Mouse (Mus musculus): ENCODE measurements around the gene Ankib1.

DNA sequence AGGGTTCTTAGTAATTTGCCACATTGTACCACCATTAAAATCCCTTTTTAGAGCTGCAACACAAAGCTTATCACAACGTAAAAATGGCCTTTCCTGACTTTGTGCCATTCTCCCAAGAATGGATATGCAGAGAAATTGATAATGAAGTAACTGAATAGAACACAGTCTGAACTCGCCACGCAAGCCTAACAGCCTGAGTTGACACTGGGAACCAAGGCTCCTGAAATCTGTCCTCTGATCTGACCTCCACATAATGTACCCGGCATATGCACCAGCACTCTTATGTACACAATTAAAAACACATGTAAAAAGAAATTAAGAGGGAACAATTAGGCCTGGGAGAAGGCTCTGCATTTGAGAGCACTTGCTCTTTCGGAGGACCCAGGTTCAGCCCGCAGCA lies 157.4 kb downstream of the Ankib1 start:
- TF ChIP-seq USF1 (IDR thresholded peaks at IDR 0.05; ENCODE audit: low read depth) (no peak), CTCF (IDR thresholded peaks at IDR 0.05; ENCODE audit: control insufficient read depth, insufficient read depth, insufficient read length) (no peak), FOSL1 (IDR thresholded peaks at IDR 0.05; ENCODE audit: insufficient read depth, low read length, poor library complexity, severe bottlenecking) (no peak)
